Mouse (Mus musculus): ENCODE data around the gene Tbc1d30. TPM values are rescaled to one million over a fixed set of nuclear protein-coding genes. Genes with fewer than 3 reads are reported as not detected.

The Tbc1d30 gene
- polyA plus RNA-seq, 1 experiment = 1.3 TPM

- no peak overlapping the region for H3K4me3 ChIP-seq (ENCODE audit: control insufficient read depth, low read depth, low read length)
- H3K4me1 ChIP-seq (ENCODE audit: control insufficient read depth, insufficient read depth, low read length) = peaks cover 3% of the 10 kb centered on the region
- no peaks in the 10 kb centered on the region for H3K36me3 ChIP-seq (ENCODE audit: control insufficient read depth, insufficient read depth, low read length)
- no peaks in the 10 kb centered on the region for H3K27me3 ChIP-seq (ENCODE audit: control insufficient read depth, insufficient read depth, low read length)
- H3K27ac ChIP-seq (ENCODE audit: control insufficient read depth, insufficient read depth, low read depth, low read length) = no peak overlapping the region
- TF ChIP-seq POLR2A (IDR thresholded peaks at IDR 0.05; ENCODE audit: control insufficient read depth, low read depth, low read length) (no peak), CTCF (IDR thresholded peaks at IDR 0.05; ENCODE audit: control insufficient read depth, insufficient read depth, insufficient replicate concordance, low read depth, low read length) (no peak)
These were observed 87.4 kb downstream of the Tbc1d30 start for GRCm38 (mm10) chr10:121263520-121264203.

- TF ChIP-seq POLR2A (IDR thresholded peaks at IDR 0.05; ENCODE audit: control insufficient read depth, low read depth, low read length) (no peak), CTCF (IDR thresholded peaks at IDR 0.05; ENCODE audit: control insufficient read depth, insufficient read depth, insufficient replicate concordance, low read depth, low read length) (no peak)
- H3K4me1 ChIP-seq (ENCODE audit: control insufficient read depth, insufficient read depth, low read length) = peaks cover 6% of the 10 kb centered on the region
These were observed 88.9 kb downstream of the Tbc1d30 start for GRCm38 (mm10) chr10:121262206-121262605.

DNA sequence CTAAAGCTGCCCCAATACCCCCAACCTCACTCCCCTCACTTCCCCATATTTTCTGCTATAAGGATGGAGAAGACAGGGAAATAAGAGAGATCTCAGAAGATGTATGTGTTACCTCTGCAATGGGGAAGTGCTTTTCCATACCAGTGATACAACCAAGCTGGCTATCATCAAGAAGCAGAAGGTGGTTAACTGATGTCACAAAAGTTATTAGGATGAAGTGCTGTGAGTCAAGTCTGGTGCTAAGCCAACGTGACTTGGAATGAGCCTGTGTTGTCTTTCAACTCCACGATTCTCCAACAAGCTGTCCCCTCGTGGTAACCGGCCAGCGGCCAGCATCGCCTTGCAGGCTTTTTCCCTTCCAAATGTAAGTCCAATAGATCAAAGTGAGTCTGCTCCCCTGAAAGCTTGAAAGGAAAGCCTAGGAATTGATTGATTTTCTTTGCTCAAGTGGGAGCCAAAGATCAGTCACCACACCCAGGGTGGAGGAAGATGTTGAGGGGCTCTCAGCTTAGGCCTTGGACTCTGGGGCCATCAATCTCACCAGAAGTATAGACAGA, 90.0 kb downstream of the Tbc1d30 start:
- no peak for TF ChIP-seq CTCF (IDR thresholded peaks at IDR 0.05; ENCODE audit: control insufficient read depth, insufficient read depth, insufficient replicate concordance, low read depth, low read length)
- no peak for TF ChIP-seq POLR2A (IDR thresholded peaks at IDR 0.05; ENCODE audit: control insufficient read depth, low read depth, low read length)
- no peak overlapping the region for H3K27ac ChIP-seq (ENCODE audit: control insufficient read depth, insufficient read depth, low read depth, low read length)
- no peaks in the 10 kb centered on the region for H3K36me3 ChIP-seq (ENCODE audit: control insufficient read depth, insufficient read depth, low read length)
- H3K27me3 ChIP-seq (ENCODE audit: control insufficient read depth, insufficient read depth, low read length) = no peaks in the 10 kb centered on the region
- peaks cover 2% of the 10 kb centered on the region; the same call in 1 of the 2 replicates for H3K4me1 ChIP-seq (ENCODE audit: control insufficient read depth, insufficient read depth, low read length)
- no peak overlapping the region for H3K4me3 ChIP-seq (ENCODE audit: control insufficient read depth, low read depth, low read length)

More at GRCm38 (mm10) chr10:121262206-121262605, 88.9 kb downstream of the Tbc1d30 start:
- H3K36me3 ChIP-seq (ENCODE audit: control insufficient read depth, insufficient read depth, low read length) = no peaks in the 10 kb centered on the region
- H3K4me3 ChIP-seq (ENCODE audit: control insufficient read depth, low read depth, low read length) = no peak overlapping the region
- H3K27ac ChIP-seq (ENCODE audit: control insufficient read depth, insufficient read depth, low read depth, low read length) = no peak overlapping the region
- no peaks in the 10 kb centered on the region for H3K27me3 ChIP-seq (ENCODE audit: control insufficient read depth, insufficient read depth, low read length)

DNA sequence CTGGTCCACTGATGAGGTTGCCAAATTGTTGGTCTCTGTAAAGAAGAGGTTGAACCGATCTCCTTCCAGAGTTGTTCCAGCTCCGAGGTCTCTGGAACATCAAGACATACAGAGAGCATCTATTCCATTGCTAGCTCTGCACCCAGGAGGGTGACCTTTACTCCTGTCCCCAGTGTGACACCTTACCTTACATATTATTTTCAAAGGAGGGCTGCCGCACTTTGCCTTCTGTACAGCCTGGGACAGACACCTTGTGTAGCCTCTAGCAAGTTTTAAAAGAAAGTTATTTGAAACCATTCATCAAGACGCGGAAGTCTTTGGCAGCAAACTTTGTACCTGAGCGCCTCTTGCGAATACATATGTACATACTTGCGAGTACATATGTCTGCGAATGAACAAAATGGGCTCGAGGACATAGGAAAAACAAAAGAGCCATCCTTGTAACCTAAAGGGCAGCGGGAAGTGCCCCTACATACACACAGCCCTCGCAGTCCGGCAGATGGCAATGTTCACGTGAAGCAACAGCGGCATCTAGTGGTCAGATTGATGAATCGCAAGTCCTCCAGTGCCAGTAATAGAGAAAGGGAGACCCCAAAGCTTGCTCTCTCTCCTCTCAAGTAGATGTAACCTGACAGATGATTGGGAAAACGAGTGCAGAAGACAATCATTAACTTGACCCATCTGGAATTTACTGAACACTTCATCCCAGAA, 94.8 kb downstream of the Tbc1d30 start:
- Histone ChIP-seq H3K36me3 (ENCODE audit: control insufficient read depth, insufficient read depth, low read length) (no peaks in the 10 kb centered on the region), H3K4me3 (ENCODE audit: control insufficient read depth, low read depth, low read length) (no peak overlapping the region), H3K4me1 (ENCODE audit: control insufficient read depth, insufficient read depth, low read length) (peaks cover 11% of the 10 kb centered on the region), H3K27me3 (ENCODE audit: control insufficient read depth, insufficient read depth, low read length) (no peaks in the 10 kb centered on the region), H3K27ac (ENCODE audit: control insufficient read depth, insufficient read depth, low read depth, low read length) (no peak overlapping the region)
- TF ChIP-seq POLR2A (IDR thresholded peaks at IDR 0.05; ENCODE audit: control insufficient read depth, low read depth, low read length) (no peak), CTCF (IDR thresholded peaks at IDR 0.05; ENCODE audit: control insufficient read depth, insufficient read depth, insufficient replicate concordance, low read depth, low read length) (peak; percentile 96)

GRCm38 (mm10) chr10:121255465-121255864, 95.6 kb downstream of the Tbc1d30 start:
- Histone ChIP-seq H3K4me3 (ENCODE audit: control insufficient read depth, low read depth, low read length) (no peak overlapping the region), H3K27ac (ENCODE audit: control insufficient read depth, insufficient read depth, low read depth, low read length) (no peak overlapping the region), H3K36me3 (ENCODE audit: control insufficient read depth, insufficient read depth, low read length) (no peaks in the 10 kb centered on the region), H3K27me3 (ENCODE audit: control insufficient read depth, insufficient read depth, low read length) (no peaks in the 10 kb centered on the region), H3K4me1 (ENCODE audit: control insufficient read depth, insufficient read depth, low read length) (peaks cover 15% of the 10 kb centered on the region)
- TF ChIP-seq CTCF (IDR thresholded peaks at IDR 0.05; ENCODE audit: control insufficient read depth, insufficient read depth, insufficient replicate concordance, low read depth, low read length) = no peak
- no peak for TF ChIP-seq POLR2A (IDR thresholded peaks at IDR 0.05; ENCODE audit: control insufficient read depth, low read depth, low read length)

- TF ChIP-seq CTCF (IDR thresholded peaks at IDR 0.05; ENCODE audit: control insufficient read depth, insufficient read depth, insufficient replicate concordance, low read depth, low read length) = no peak
- no peak for TF ChIP-seq POLR2A (IDR thresholded peaks at IDR 0.05; ENCODE audit: control insufficient read depth, low read depth, low read length)
- H3K27ac ChIP-seq (ENCODE audit: control insufficient read depth, insufficient read depth, low read depth, low read length) = no peak overlapping the region
- H3K36me3 ChIP-seq (ENCODE audit: control insufficient read depth, insufficient read depth, low read length) = no peaks in the 10 kb centered on the region
- H3K27me3 ChIP-seq (ENCODE audit: control insufficient read depth, insufficient read depth, low read length) = no peaks in the 10 kb centered on the region
- peaks cover 16% of the 10 kb centered on the region for H3K4me1 ChIP-seq (ENCODE audit: control insufficient read depth, insufficient read depth, low read length)
- no peak overlapping the region for H3K4me3 ChIP-seq (ENCODE audit: control insufficient read depth, low read depth, low read length)
These were observed 96.7 kb downstream of the Tbc1d30 start for GRCm38 (mm10) chr10:121254343-121254742.

- TF ChIP-seq CTCF (IDR thresholded peaks at IDR 0.05; ENCODE audit: control insufficient read depth, insufficient read depth, insufficient replicate concordance, low read depth, low read length) = no peak
- TF ChIP-seq POLR2A (IDR thresholded peaks at IDR 0.05; ENCODE audit: control insufficient read depth, low read depth, low read length) = no peak
- Histone ChIP-seq H3K4me1 (ENCODE audit: control insufficient read depth, insufficient read depth, low read length) (peaks cover 16% of the 10 kb centered on the region), H3K4me3 (ENCODE audit: control insufficient read depth, low read depth, low read length) (peak overlapping the region; percentile 71), H3K36me3 (ENCODE audit: control insufficient read depth, insufficient read depth, low read length) (no peaks in the 10 kb centered on the region), H3K27ac (ENCODE audit: control insufficient read depth, insufficient read depth, low read depth, low read length) (no peak overlapping the region), H3K27me3 (ENCODE audit: control insufficient read depth, insufficient read depth, low read length) (no peaks in the 10 kb centered on the region)
These were observed 98.3 kb downstream of the Tbc1d30 start for GRCm38 (mm10) chr10:121252781-121253180.
